Mouse (Mus musculus) urinary bladder, postnatal 4 days (tissue): ENCODE results near the gene Jun.

ENCODE experiments used
- DNase-seq, 2 experiments: peaks; one replicate each; pipeline ENCODE4 v3.0.0; 2021 to 2022; ENCODE audit warnings: low spot score in 2 of 2

The Jun gene

GRCm38 (mm10) chr4:95052025-95052899, at the start of gene Jun:
Gene Jun (minus strand): TSS chr4:95052222.
- DNase-seq: peak; percentile 98 to 99

GRCm38 (mm10) chr4:95101684-95102083, 49.7 kb upstream of the Jun start:
- no peak for DNase-seq

DNA sequence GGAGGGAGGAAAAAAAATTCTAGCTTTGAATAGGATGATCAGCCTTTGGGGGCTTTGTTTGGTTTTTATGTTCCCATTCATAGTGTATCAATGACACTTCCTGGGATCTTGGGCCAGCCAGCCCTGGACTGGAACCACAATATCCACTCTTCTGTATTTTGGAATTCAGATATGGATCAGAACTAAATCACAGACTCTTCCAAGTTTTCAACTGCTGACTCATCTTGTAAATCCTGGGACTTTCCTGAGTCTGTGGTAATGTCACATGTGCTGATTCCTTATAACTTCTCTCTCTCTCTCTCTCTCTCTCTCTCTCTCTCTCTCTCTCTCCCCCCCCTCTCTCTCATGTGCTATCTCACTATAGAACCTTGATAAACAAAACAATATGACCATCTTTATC, 48.7 kb upstream of the Jun start:
- DNase-seq: no peak

GRCm38 (mm10) chr4:95099373-95099772, 47.4 kb upstream of the Jun start:
- no peak for DNase-seq

GRCm38 (mm10) chr4:95098722-95099097, 46.7 kb upstream of the Jun start:
- no peak for DNase-seq

GRCm38 (mm10) chr4:95097942-95098721, 46.1 kb upstream of the Jun start:
- no peak for DNase-seq

GRCm38 (mm10) chr4:95096731-95097130, 44.7 kb upstream of the Jun start:
- no peak for DNase-seq

- DNase-seq: no peak
Observed at GRCm38 (mm10) chr4:95095911-95096310, 43.9 kb upstream of the Jun start.

DNA sequence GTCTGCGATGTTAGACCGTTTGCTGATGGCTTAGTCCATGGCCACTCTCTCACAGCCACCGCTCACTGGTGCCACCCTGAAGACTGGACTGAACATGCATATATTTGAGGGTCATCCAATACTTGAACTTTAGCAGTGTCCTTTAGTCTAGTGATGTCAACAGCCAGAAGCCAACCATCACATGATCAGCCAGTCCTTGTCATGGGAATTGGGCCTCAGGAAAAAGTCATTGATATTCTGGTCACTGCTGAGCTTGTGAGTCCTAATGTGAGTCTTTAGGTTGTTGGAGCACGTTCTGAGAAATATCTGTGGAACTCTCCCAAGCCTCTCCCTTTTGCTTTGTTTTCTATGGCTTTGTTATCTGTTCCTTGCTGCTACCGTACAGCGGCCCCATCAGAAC, 43.3 kb upstream of the Jun start:
- DNase-seq: peak in 1 of 2 experiments; percentile 9

DNA sequence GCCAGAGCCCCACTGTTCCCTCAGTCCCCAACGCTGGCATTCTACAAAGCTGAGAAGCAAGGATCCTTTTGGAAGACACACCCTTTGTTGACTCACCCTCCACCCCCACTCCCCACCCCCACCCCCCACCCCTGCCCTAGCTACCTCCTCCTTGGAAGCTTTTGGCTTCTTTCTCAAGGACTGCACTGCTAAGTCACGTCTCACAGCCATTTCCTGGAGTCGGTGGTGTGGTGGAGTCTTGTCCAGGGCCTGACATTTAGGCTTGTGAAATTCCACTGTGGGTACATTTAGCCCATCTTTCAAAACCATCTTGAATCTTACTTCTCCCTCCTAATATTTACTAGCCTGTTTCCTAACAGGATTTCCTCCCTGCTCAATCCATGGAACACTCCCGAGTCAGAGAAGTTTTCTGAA, 42.7 kb upstream of the Jun start:
- DNase-seq: peak in 1 of 2 experiments; percentile 9

- peak in 1 of 2 experiments; percentile 20 for DNase-seq
Observed at GRCm38 (mm10) chr4:95093615-95094014, 41.6 kb upstream of the Jun start.

- DNase-seq: peak in 1 of 2 experiments; percentile 14
Observed at GRCm38 (mm10) chr4:95092516-95092915, 40.5 kb upstream of the Jun start.

DNA sequence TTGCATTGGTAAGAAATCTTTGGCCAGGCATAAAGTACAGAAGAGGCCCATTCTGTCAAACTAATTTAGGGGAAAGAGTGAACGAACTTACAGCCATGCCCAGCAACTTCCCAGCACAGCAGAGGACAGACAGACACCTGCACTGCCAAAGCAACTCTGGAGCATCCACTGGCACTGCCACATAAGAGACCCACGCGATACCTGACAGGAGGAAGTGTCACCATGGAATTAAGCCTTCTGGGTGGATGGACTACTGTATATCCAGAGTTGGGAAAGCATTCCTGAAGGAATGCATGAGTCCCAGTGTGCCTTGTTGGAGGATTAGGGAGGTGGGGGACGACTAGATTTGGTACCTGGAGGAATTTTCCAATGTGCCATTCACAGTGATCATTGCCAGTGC, 39.5 kb upstream of the Jun start:
- DNase-seq: peak in 1 of 2 experiments; percentile 15

GRCm38 (mm10) chr4:95089968-95090367, 37.9 kb upstream of the Jun start:
- peak in 1 of 2 experiments; percentile 8 for DNase-seq

GRCm38 (mm10) chr4:95089053-95089452, 37.0 kb upstream of the Jun start:
- DNase-seq: no peak

GRCm38 (mm10) chr4:95083957-95084356, 31.9 kb upstream of the Jun start:
- no peak for DNase-seq

DNA sequence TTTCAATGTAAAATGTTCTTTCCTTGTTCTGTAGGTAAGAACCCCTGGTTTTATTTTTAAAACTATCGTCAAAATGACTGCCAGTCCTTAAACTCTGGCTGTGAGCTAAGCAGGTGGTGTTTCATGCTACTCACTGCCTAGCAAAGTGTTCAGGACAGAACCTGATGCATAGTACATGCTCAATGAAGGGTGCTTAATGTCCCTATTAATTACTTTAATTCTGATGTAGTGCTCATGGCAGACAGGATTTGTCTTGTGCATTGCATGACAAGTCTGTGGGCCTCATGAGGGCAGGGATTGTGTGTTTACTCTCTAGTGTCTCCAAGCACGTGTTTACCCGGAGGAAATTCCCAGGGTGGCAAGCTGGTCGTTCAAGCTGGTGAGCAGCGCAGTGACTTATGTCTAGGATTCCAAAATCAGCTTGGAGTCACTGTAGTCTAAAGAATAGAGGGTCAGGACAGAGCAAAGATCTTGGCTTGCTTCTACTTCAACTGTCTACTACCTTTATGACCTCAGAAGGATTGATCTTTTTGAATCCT, 31.2 kb upstream of the Jun start:
- no peak for DNase-seq

- peak in 1 of 2 experiments; percentile 72 for DNase-seq
Observed at GRCm38 (mm10) chr4:95082481-95083088, 30.6 kb upstream of the Jun start.

DNA sequence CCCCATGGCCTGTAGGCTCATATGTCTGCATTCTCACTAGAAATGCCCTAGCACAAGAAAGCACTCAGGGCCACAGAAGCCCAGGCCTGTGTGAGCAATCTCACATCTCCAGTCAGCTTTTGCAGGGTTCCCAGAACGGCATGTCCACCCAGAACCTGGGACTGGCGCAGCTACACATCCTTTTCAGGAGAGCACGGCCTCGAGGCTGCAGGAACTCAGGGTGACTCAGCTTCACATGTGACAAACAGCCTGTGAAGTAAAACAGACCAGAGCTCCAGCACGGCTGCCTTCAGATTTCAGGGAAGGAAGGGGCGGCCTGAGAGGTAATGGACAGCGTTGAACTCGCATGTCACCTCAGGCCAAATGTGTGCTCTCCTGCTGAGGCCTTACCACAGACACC, 29.6 kb upstream of the Jun start:
- DNase-seq: no peak

DNA sequence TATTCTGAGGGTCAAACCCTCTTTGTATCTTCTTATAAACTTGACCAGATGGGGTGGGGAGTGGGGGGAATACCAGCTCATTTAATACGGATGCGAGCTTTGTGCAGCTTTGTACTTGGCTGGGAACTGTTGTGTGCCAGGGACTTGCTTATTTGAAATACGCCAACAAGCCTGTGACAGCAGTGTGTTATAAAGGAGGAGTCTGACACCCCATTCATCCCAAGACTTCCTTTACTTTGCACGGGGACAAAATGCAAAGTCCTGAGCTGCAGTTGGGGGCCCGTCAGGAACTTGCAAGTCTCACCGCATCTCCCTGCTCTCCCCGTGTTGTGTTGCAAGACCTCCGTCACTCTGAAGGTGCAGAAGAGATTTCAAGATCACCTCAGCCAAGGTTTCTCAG, 26.6 kb upstream of the Jun start:
- DNase-seq: no peak

GRCm38 (mm10) chr4:95076279-95076678, 24.3 kb upstream of the Jun start:
- DNase-seq: peak in 1 of 2 experiments; percentile 24

DNA sequence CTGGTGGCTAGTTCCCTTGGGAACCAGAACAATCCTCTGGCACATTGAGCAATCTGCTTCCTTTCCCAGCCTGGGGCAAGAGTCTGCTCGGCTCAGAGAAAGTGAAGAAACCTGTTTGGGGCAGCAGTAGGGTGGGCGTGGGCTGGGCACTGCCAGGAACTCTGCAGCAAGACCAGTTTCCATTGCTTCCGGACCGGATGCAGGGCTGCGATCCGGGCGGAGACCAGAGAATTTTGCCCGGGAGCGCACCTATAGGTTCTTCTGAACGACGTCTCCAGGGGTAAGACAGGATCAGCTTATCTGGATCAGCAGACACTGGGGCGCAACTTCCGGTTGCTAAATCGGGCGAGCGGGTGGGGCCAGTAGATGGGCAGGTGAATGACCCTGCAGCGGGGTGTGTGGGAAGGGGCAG, 23.6 kb upstream of the Jun start:
- DNase-seq: peak in 1 of 2 experiments; percentile 25
